Mouse (Mus musculus): ENCODE results near the gene Lama5. TPM values are rescaled to one million over a fixed set of nuclear protein-coding genes. Genes with fewer than 3 reads are reported as not detected.

The Lama5 gene
- polyA plus RNA-seq, 1 experiment from 2014 or later, result 4.3 TPM

DNA sequence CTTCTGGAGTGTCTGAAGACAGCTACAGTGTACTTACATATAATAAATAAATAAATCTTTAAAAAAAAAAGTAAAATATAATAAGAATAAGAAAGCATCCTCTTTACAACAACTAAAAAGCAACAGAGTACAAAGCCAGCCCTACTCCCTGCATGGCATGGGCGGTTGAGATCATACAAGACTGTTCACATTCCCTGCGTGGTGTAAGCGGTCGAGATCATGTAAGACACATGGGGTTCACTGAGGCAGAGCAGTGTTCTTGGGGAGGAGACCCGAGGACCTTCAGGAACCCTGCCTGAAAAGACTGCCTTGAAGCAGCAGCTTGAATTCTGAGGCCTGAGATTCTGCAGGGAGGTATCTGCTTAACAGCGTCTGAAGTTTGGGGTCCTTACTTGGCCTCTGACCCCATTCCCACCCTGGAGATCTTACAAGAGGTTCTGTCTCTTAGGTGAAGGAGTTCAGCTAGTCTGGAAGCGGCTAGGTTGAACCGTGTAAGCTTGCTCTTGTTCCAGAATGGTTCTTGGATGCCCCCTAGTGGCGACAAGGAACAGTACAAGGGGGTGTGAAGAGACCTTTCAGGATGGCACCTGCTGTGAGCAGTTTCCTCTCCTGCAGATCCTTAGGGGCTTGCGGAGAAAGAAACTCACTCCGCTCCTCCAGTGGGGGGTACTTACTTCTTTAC, 25.4 kb upstream of the Lama5 start:
- Histone ChIP-seq H3K4me1 (peaks cover 26% of the 10 kb centered on the region), H3K9me3 (replicated peaks) (no peaks in the 10 kb centered on the region), H3K9ac (no peak overlapping the region), H3K36me3 (no peaks in the 10 kb centered on the region), H3K4me2 (no peak overlapping the region), H3K27me3 (replicated peaks) (no peaks in the 10 kb centered on the region), H3K4me3 (no peak overlapping the region), H3K27ac (no peak overlapping the region)
- peak; percentile 79 for ATAC-seq
- 25% methylated on average over 11 of the region's 11 CpGs for WGBS (ENCODE audit: insufficient replicate concordance)

DNA sequence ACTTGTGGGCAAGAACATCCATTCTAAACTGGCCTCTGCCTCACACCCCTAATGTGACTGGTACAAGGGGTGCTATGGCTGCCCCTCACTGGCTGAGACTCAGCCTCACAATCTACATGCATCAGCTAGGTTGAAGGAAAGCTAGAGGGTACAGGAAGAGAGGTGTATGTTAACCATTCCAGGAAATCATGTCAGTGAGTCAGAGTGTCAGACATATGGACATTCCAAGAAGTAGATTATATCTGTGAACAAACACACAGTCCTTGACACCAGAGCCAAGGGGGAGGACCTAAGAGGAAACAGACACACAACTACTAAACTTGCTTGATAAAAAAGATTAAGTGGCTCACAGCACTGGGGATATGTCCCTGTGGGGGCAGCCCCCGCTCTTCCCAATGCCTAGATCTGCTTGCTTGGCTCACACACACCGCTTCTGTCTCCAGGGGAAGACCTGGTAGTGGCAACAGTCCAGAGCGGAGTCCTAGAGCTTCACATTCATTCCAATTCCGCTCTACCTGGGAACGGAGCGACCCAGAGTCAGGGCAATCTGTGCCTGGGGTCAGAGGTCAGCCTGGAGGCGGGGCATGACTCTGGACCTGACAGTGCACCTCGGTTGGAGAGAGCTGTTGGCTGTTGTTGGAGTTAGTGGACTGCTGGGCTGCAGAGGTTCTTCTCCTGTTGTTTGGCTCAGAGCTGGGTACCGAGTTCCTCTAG, 23.4 kb upstream of the Lama5 start:
- Histone ChIP-seq H3K4me1 (peaks cover 16% of the 10 kb centered on the region), H3K36me3 (no peaks in the 10 kb centered on the region), H3K27ac (peak overlapping the region; percentile 54), H3K9me3 (replicated peaks) (no peaks in the 10 kb centered on the region), H3K4me2 (no peak overlapping the region), H3K4me3 (no peak overlapping the region), H3K27me3 (replicated peaks) (no peaks in the 10 kb centered on the region), H3K9ac (0 out of 2 replicates have a peak overlapping the region, but pooled peaks have one; percentile 17)
- WGBS (ENCODE audit: insufficient replicate concordance), result 70% methylated on average over 9 of the region's 9 CpGs
- peak; percentile 44; the same call in 1 of the 2 replicates for ATAC-seq

DNA sequence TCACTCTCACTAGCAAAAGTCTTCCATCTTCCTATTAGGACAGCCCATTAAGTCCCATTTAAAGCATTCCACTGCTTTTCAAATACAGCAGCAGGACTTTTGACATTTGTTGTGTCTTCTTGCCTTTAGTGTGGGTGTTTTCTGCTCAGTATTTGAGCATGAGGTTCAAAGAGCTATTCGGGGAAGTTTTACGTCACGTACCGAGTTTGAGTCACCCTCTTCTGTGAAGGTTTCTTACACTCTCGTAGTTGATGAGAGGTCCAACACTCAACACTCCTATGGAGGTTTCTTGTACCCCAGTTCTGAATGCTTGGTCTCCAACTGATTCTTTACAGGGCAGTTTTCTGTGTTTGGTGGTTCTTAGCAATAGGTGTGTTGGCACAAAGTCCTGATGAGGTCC, 22.3 kb upstream of the Lama5 start:
- H3K4me3 ChIP-seq, result no peak overlapping the region
- WGBS (ENCODE audit: insufficient replicate concordance), result 83% methylated on average over 5 of the region's 5 CpGs

DNA sequence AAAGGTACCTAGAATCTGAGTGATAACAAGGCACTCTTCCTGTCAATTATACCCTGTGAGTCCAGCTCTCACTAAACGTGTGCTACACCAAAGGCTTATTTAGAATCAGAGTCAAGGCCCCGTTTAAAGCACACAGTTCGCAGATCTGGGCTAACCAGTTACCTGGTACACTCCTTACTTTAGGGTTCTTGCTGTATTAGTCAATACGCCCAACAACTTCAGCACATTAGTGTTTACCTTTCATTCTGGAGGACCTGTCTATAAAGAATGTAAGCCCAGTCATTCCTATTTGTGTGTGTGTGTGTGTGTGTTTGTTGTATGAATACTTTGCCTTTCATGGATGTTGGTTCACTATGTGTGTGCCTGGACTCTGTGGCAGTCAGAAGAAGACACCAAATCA, 17.4 kb upstream of the Lama5 start:
- Histone ChIP-seq H3K9me3 (replicated peaks) (no peaks in the 10 kb centered on the region), H3K27me3 (replicated peaks) (0 out of 2 replicates have a peak, but pooled peaks cover 3% of the 10 kb centered on the region), H3K36me3 (no peaks in the 10 kb centered on the region), H3K4me1 (peaks cover 7% of the 10 kb centered on the region), H3K9ac (no peak overlapping the region), H3K4me2 (no peak overlapping the region), H3K4me3 (no peak overlapping the region), H3K27ac (no peak overlapping the region)
- 75% methylated on average over 4 of the region's 4 CpGs for WGBS (ENCODE audit: insufficient replicate concordance)
- no peak for ATAC-seq

More for the DNA sequence above, 22.3 kb upstream of the Lama5 start:
- no peaks in the 10 kb centered on the region for H3K27me3 ChIP-seq (replicated peaks)
- no peak overlapping the region for H3K9ac ChIP-seq
- ATAC-seq, result no peak
- no peak overlapping the region for H3K27ac ChIP-seq
- H3K36me3 ChIP-seq, result no peaks in the 10 kb centered on the region
- peaks cover 16% of the 10 kb centered on the region for H3K4me1 ChIP-seq
- no peak overlapping the region for H3K4me2 ChIP-seq
- H3K9me3 ChIP-seq (replicated peaks), result no peaks in the 10 kb centered on the region

DNA sequence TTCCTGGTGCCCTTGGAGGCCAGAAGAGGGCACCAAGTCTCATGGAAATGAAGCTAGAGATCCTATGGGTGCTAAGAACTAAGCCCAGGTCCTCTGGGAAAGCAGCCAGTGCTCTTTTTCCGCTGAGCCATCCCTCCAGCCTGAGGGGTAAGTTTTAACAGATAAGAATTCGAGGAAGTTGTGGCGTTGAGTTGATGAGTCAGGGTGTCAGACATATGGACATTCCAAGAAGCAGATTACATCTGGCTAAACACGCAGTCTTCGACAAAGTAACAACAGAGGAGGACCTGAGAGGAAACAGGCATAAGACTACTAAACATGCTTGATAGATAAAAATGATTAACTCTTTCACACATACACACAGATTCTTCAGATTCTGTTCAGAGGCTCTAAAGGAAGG, 12.9 kb upstream of the Lama5 start:
- 17% methylated on average over 5 of the region's 5 CpGs for WGBS (ENCODE audit: insufficient replicate concordance)
- H3K4me2 ChIP-seq, result no peak overlapping the region; the same call in 1 of the 2 replicates
- H3K9me3 ChIP-seq (replicated peaks), result no peaks in the 10 kb centered on the region
- 0 out of 2 replicates have a peak, but pooled peaks have one; percentile 18 for ATAC-seq
- H3K27me3 ChIP-seq (replicated peaks), result 0 out of 2 replicates have a peak, but pooled peaks cover 3% of the 10 kb centered on the region
- peaks cover 47% of the 10 kb centered on the region for H3K4me1 ChIP-seq
- H3K36me3 ChIP-seq, result no peaks in the 10 kb centered on the region
- H3K27ac ChIP-seq, result no peak overlapping the region
- H3K9ac ChIP-seq, result no peak overlapping the region
- H3K4me3 ChIP-seq, result no peak overlapping the region

DNA sequence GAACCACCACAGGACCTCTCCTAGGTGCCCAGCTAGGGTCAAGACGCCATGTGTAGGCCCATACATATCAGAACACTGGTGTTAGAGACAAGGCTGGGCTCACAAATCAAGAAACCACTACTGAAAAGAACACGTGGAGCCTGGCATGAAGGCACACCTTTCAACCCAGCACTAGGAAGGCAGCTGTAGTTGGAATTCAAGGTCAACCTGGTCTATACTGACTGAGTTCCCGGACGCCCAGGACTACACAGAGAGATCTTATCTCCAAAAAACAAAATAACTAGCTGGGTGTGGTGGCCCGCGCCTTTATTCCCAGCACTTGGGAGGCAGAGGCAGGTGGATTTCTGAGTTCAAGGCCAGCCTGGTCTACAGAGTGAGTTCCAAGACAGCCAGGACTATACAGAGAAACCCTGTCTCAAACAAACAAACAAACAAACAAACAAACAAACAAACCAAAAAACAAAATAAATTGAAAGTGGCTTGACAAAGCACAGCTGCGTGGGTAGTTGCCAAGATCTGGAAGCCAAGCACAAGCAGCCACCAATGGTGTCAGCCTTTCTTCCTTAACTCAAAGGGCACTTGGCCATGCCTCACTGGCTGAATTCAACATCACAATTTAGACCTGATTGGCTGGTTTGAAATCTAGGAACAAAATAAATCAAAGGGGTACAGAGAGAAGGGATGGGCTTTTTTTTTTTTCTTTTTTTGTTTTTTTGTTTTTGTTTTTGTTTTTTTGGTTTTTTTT, 12.1 kb upstream of the Lama5 start:
- no peak overlapping the region; the same call in 1 of the 2 replicates for H3K9ac ChIP-seq
- 0 out of 2 replicates have a peak, but pooled peaks cover 3% of the 10 kb centered on the region for H3K27me3 ChIP-seq (replicated peaks)
- H3K36me3 ChIP-seq, result no peaks in the 10 kb centered on the region
- no peak for ATAC-seq
- H3K4me3 ChIP-seq, result no peak overlapping the region
- no peaks in the 10 kb centered on the region for H3K9me3 ChIP-seq (replicated peaks)
- H3K4me2 ChIP-seq, result peak overlapping the region; percentile 53
- 66% methylated on average over 7 of the region's 7 CpGs for WGBS (ENCODE audit: insufficient replicate concordance)
- peaks cover 53% of the 10 kb centered on the region for H3K4me1 ChIP-seq
- H3K27ac ChIP-seq, result peak overlapping the region; percentile 89

DNA sequence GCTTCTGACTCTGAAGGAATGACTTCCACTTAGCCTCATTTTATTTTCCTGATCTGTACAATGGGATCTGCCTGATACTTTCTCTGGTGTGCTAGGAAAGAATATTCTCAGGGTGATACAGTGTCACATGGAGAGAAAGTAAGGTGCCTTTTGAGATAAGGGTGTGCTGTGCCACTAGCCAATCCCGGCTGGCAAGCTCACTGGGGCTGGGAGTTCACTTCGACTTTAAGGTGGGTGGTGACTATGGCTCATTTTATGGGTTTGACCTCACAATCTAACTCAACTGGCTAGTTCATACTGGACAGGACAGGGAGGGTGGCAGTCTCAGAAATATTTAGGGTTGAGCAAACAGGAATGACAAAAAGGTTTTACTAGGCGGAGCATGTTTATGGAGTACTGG, 11.3 kb upstream of the Lama5 start:
- H3K27ac ChIP-seq, result peak overlapping the region; percentile 89
- 43% methylated on average over 3 of the region's 3 CpGs for WGBS (ENCODE audit: insufficient replicate concordance)
- H3K4me1 ChIP-seq, result peaks cover 59% of the 10 kb centered on the region
- H3K36me3 ChIP-seq, result no peaks in the 10 kb centered on the region
- H3K9me3 ChIP-seq (replicated peaks), result no peaks in the 10 kb centered on the region
- peak; percentile 95 for ATAC-seq
- H3K9ac ChIP-seq, result peak overlapping the region; percentile 51
- H3K27me3 ChIP-seq (replicated peaks), result 0 out of 2 replicates have a peak, but pooled peaks cover 3% of the 10 kb centered on the region
- peak overlapping the region; percentile 53 for H3K4me2 ChIP-seq
- peak overlapping the region; percentile 20; the same call in 1 of the 2 replicates for H3K4me3 ChIP-seq

DNA sequence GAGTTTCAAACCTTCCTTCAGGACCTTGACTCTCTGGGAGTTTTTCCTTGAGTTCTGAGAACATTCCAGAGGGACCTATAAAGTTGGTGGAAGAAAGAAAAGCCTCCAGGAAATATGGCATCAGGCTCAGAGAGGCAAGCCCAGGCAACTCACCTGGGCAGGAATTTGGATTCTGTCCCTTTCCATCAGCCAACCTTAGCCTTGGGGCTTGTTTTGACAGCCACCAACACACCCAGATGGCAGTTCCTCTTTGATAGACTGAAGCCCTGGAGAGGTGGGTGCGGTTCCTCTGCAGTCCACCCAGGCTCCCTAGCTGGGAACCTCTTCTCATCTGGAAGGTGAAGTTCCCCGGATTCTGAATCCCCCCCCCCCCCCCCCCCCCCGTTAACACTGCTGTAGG, 10.8 kb upstream of the Lama5 start:
- Histone ChIP-seq H3K27me3 (replicated peaks) (no peaks in the 10 kb centered on the region), H3K4me1 (peaks cover 59% of the 10 kb centered on the region), H3K36me3 (no peaks in the 10 kb centered on the region), H3K9me3 (replicated peaks) (no peaks in the 10 kb centered on the region), H3K9ac (peak overlapping the region; percentile 51), H3K27ac (peak overlapping the region; percentile 89), H3K4me2 (peak overlapping the region; percentile 53), H3K4me3 (peak overlapping the region; percentile 20)
- WGBS (ENCODE audit: insufficient replicate concordance), result 13% methylated on average over 3 of the region's 3 CpGs
- ATAC-seq, result peak; percentile 83

DNA sequence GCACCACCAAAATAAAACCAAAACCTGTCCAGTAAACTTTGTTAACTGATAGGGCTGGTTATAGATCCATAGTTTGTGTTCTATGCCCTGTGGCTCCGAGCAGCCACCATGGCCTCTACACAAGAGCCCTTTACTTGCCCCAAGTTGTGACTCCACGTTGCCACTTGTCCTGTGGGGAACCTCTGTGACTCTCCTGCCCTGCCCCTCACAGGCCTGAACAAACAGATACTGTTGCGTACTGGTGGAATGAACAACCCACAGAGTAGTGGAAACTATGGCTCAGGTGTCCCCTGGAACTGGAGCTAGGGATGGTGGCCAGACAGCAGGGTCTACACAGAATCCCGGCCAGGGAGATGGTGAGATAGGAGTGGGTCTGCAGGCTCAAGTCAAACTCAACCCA, 10.1 kb upstream of the Lama5 start:
- peak overlapping the region; percentile 53 for H3K4me2 ChIP-seq
- no peak for ATAC-seq
- peak overlapping the region; percentile 89 for H3K27ac ChIP-seq
- peak overlapping the region; percentile 51 for H3K9ac ChIP-seq
- WGBS (ENCODE audit: insufficient replicate concordance), result 71% methylated on average over 4 of the region's 4 CpGs
- no peaks in the 10 kb centered on the region for H3K36me3 ChIP-seq
- H3K9me3 ChIP-seq (replicated peaks), result no peaks in the 10 kb centered on the region
- H3K4me1 ChIP-seq, result peaks cover 59% of the 10 kb centered on the region
- no peaks in the 10 kb centered on the region for H3K27me3 ChIP-seq (replicated peaks)
- peak overlapping the region; percentile 20; the same call in 1 of the 2 replicates for H3K4me3 ChIP-seq

DNA sequence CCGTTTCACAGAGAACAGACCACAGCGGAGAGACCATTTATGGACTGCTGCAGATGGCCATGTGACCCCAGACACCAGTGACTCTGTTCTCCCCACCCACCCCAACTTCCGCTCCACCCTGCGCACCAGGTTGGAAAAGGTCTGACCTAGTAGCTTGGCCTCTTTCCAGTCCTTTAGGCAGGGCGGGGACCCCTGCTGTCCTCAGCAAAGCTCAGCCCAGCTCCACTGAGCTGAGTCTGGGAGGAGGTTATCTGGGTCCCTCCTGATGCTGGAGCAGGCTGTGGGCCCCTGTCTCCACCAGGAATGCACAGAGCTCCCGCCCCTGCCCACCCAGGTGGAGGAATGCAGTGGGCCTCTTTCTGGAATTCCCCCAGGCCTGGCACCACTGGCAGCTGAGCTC, 9.3 kb upstream of the Lama5 start:
- H3K27ac ChIP-seq, result peak overlapping the region; percentile 89; the same call in 1 of the 2 replicates
- 0 out of 2 replicates have a peak overlapping the region, but pooled peaks have one; percentile 2 for H3K4me2 ChIP-seq
- peak overlapping the region; percentile 17; the same call in 1 of the 2 replicates for H3K9ac ChIP-seq
- peaks cover 59% of the 10 kb centered on the region for H3K4me1 ChIP-seq
- H3K9me3 ChIP-seq (replicated peaks), result no peaks in the 10 kb centered on the region
- no peaks in the 10 kb centered on the region for H3K27me3 ChIP-seq (replicated peaks)
- H3K36me3 ChIP-seq, result no peaks in the 10 kb centered on the region
- no peak for ATAC-seq
- 61% methylated on average over 6 of the region's 6 CpGs for WGBS (ENCODE audit: insufficient replicate concordance)
- no peak overlapping the region for H3K4me3 ChIP-seq

DNA sequence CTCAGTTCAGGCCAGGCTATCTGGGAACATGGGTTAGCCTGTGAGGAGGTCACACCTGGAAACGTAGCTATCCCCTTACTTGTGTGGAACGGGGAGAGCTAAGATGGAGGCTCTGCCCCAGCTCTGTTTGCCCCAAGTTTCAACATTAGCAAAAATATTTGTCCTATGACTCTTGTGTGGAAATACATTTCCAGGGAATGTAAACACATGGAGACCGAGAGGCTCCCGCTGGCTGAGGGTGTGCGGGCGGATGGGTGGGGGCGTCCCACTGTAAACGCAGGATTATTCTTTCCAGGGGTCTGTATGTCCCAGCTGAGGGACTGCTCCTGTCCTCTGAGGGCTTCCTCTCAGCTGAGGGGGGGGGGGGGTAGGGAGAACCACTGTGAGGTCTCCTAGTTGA, 8.7 kb upstream of the Lama5 start:
- H3K36me3 ChIP-seq, result no peaks in the 10 kb centered on the region
- peaks cover 59% of the 10 kb centered on the region for H3K4me1 ChIP-seq
- no peak overlapping the region for H3K4me2 ChIP-seq
- no peak overlapping the region for H3K9ac ChIP-seq
- H3K27me3 ChIP-seq (replicated peaks), result no peaks in the 10 kb centered on the region
- no peaks in the 10 kb centered on the region for H3K9me3 ChIP-seq (replicated peaks)
- H3K4me3 ChIP-seq, result no peak overlapping the region
- H3K27ac ChIP-seq, result 0 out of 2 replicates have a peak overlapping the region, but pooled peaks have one; percentile 89
- ATAC-seq, result no peak
- 82% methylated on average over 8 of the region's 8 CpGs for WGBS (ENCODE audit: insufficient replicate concordance)

Data from liver, embryonic 12.5 days (tissue).